Mouse (Mus musculus) neutrophil, adult 5-6 weeks (primary cell): ENCODE data around the gene Tspan17. TPM values are rescaled to one million over a fixed set of nuclear protein-coding genes. Genes with fewer than 3 reads are reported as not detected.

Experiments used
- ATAC-seq: fragments of 151-379, 151-347 bp; 2 replicates; pipeline ENCODE4 v1.8.0; 2017; ENCODE audit warnings: mild to moderate bottlenecking, moderate TSS enrichment; ENCODE audit not compliant: insufficient number of reproducible peaks, poor library complexity, low FRiP score, severe bottlenecking; ENCODE audit errors: extremely low read depth
- total RNA-seq: library from RNA; stranded (forward); fragments of 200-1000 nt; gene quantifications from 2 replicates; pipeline ENCODE4 v1.2.3, GENCODE M21; 2017

Gene Tspan17
- total RNA-seq, 1 experiment from 2014 or later: 1.4 TPM

- ATAC-seq: no peak
These were observed 48.3 kb downstream of the Tspan17 start for GRCm38 (mm10) chr13:54837471-54837889.

- ATAC-seq: no peak
These were observed 49.4 kb downstream of the Tspan17 start for GRCm38 (mm10) chr13:54838540-54838939.

DNA sequence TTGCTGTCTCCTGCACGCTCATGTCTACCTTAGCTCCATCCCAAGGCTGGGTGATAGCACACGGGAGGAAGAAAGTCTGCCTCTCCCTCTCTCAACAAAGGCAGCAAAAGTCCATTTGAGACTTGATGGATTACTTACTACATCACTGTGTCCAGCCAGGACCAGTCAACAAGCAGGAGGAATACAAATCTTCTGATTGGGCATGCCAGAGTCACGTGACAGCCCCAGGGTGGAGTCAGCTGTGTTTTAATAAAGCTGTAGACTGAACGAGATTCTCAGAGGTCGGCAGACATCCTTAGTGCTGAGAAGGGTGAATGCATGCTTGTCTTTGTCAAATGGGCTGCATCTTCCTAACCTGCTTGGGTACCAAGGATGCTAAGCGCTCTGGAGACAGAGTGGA, 50.0 kb downstream of the Tspan17 start:
- no peak for ATAC-seq

GRCm38 (mm10) chr13:54844579-54844978, 55.4 kb downstream of the Tspan17 start:
- ATAC-seq: no peak

Other genes with a start within 250 kb of the Tspan17 start
- gene 4833439L19Rik, start 223.9 kb upstream of the Tspan17 start, total RNA-seq: 36.5 and 38.3 TPM in 2 replicates
- 6.5 and 13.0 TPM in 2 replicates for gene Arl10, start 214.4 kb upstream of the Tspan17 start, total RNA-seq
- gene Nop16, start 199.3 kb upstream of the Tspan17 start, total RNA-seq: 9.3 and 18.2 TPM in 2 replicates
- 36.0 and 37.1 TPM in 2 replicates for gene Higd2a, start 199.2 kb upstream of the Tspan17 start, total RNA-seq
- gene Cltb, start 178.0 kb upstream of the Tspan17 start, total RNA-seq: 8.7 and 9.3 TPM in 2 replicates
- gene Faf2, start 167.6 kb upstream of the Tspan17 start, total RNA-seq: 52.1 and 64.1 TPM in 2 replicates
- 98.7 and 112 TPM in 2 replicates for gene Rnf44, start 95.5 kb upstream of the Tspan17 start, total RNA-seq
- gene Cdhr2, start 87.9 kb upstream of the Tspan17 start, total RNA-seq: not detected in 2 replicates
- gene Gprin1, start 39.5 kb upstream of the Tspan17 start, total RNA-seq: not detected in 2 replicates
- not detected in 2 replicates for gene Sncb, start 22.8 kb upstream of the Tspan17 start, total RNA-seq
- gene Eif4e1b, start 5.4 kb upstream of the Tspan17 start, total RNA-seq: not detected in 2 replicates
- 0.12 TPM in 1 of 2 replicates, not detected in the other for gene Unc5a, start 160.0 kb downstream of the Tspan17 start, total RNA-seq
- 112 and 129 TPM in 2 replicates for gene Hk3, start 232.0 kb downstream of the Tspan17 start, total RNA-seq